Mouse (Mus musculus) heart, postnatal 0 days (tissue): Measurements from ENCODE around the gene 1600014C23Rik. TPM values are rescaled to one million over a fixed set of nuclear protein-coding genes. Genes with fewer than 3 reads are reported as not detected.
A peak's percentile ranks its signal among the peaks of the same experiment; 100 is the strongest.

Experiments used
- ATAC-seq: fragments of 200-750 bp; cut with Nextera tagmentation; 2 replicates; pipeline ENCODE4 v1.8.0; 2017; ENCODE audit warnings: low read depth, moderate number of reproducible peaks, moderate library complexity; ENCODE audit not compliant: insufficient read depth
- DNase-seq: peaks from one replicate; pipeline ENCODE4 v3.0.0-alpha.2; 2016; ENCODE audit warnings: low spot score
- H3K27ac ChIP-seq: fragments of 300-500 bp; sonication (generic); 2 replicates; pipeline ENCODE4 v1.5.1; 2014; ENCODE audit warnings: low read depth, mild to moderate bottlenecking
- H3K27me3 ChIP-seq: fragments of 300-500 bp; sonication (generic); 2 replicates; pipeline ENCODE4 v1.6.1; 2014; ENCODE audit warnings: low read length, mixed read lengths; ENCODE audit not compliant: control insufficient read depth, insufficient read depth
- H3K36me3 ChIP-seq: fragments of 300-500 bp; sonication (generic); replicated peaks from 2 replicates; pipeline ENCODE4 v1.6.1; 2014; ENCODE audit warnings: low read length, mixed read lengths; ENCODE audit not compliant: control insufficient read depth, insufficient read depth
- H3K4me1 ChIP-seq: fragments of 300-500 bp; sonication (generic); 2 replicates; pipeline ENCODE4 v1.6.1; 2014; ENCODE audit warnings: antibody characterized with exemption; ENCODE audit not compliant: control insufficient read depth, insufficient read depth
- H3K4me2 ChIP-seq: fragments of 300-500 bp; sonication (generic); 2 replicates; pipeline ENCODE4 v1.6.1; 2014; ENCODE audit warnings: low read depth, mild to moderate bottlenecking, low read length, moderate library complexity
- H3K4me3 ChIP-seq: fragments of 300-500 bp; sonication (generic); 2 replicates; pipeline ENCODE4 v1.5.1; 2014; ENCODE audit warnings: low read depth, low read length
- H3K9ac ChIP-seq: fragments of 300-500 bp; sonication (generic); replicated peaks from 2 replicates; pipeline ENCODE4 v1.6.1; 2014; ENCODE audit warnings: low read depth, low read length, mixed read lengths
- H3K9me3 ChIP-seq: fragments of 300-500 bp; sonication (generic); replicated peaks from 2 replicates; pipeline ENCODE4 v1.6.1; 2016; ENCODE audit warnings: low read length; ENCODE audit not compliant: control insufficient read depth
- CTCF ChIP-seq: IDR thresholded peaks from 2 replicates; pipeline ENCODE4 v1.5.1; 2016; ENCODE audit warnings: antibody characterized with exemption, control low read depth, low read depth
- EP300 ChIP-seq: IDR thresholded peaks from 2 replicates; pipeline ENCODE4 v1.6.1; 2016; ENCODE audit warnings: antibody characterized with exemption, low read depth
- WGBS: fragments of 180-500 bp; shearing (Covaris S2); extraction: QIAGEN DNeasy Blood & Tissue Kit; methylation state at CpG from one replicate; pipeline ENCODE4 v1.1.7; 2014; 5-methylcytosine and 5-hydroxymethylcytosine counted together
- polyA plus RNA-seq: library from polyadenylated mRNA; unstranded; fragments of >200 nt; fragmentation: Nextera tagmentation; extraction: Ambion mirVana; gene quantifications from 2 replicates; pipeline ENCODE4 v1.2.1, GENCODE M21; 2015
- total RNA-seq: library from RNA; depleted of rRNA; stranded (reverse); fragments of >200 nt; gene quantifications from 2 replicates; pipeline ENCODE4 v1.2.3, GENCODE M21; 2014; ENCODE audit warnings: low replicate concordance

The 1600014C23Rik gene
- total and polyA plus RNA-seq, 2 experiments from 2014 or later, result 0.25 TPM; not detected in 1

GRCm38 (mm10) chr17:45731172-45731864 lies 2.3 kb downstream of the 1600014C23Rik start:
- no peak overlapping the region for H3K9ac ChIP-seq
- DNase-seq (peak; percentile 77), ATAC-seq (peak; percentile 18; the same call in 1 of the 2 replicates)
- H3K4me3 ChIP-seq, result no peak overlapping the region
- no peak overlapping the region for H3K27ac ChIP-seq
- H3K9me3 ChIP-seq, result no peaks in the 10 kb centered on the region
- 25% methylated on average over 9 of the region's 9 CpGs for WGBS
- no peaks in the 10 kb centered on the region for H3K36me3 ChIP-seq
- H3K27me3 ChIP-seq, result 0 out of 2 replicates have a peak, but pooled peaks cover 6% of the 10 kb centered on the region
- TF ChIP-seq EP300 (no peak), CTCF (peak; percentile 93)
- H3K4me1 ChIP-seq, result peaks cover 36% of the 10 kb centered on the region
- no peak overlapping the region for H3K4me2 ChIP-seq

GRCm38 (mm10) chr17:45730696-45731095 lies 2.9 kb downstream of the 1600014C23Rik start:
- DNase-seq (no peak), ATAC-seq (no peak)
- Histone ChIP-seq H3K4me3 (no peak overlapping the region), H3K36me3 (no peaks in the 10 kb centered on the region), H3K4me2 (no peak overlapping the region), H3K4me1 (peaks cover 30% of the 10 kb centered on the region), H3K9ac (no peak overlapping the region), H3K27me3 (0 out of 2 replicates have a peak, but pooled peaks cover 6% of the 10 kb centered on the region), H3K27ac (no peak overlapping the region), H3K9me3 (no peaks in the 10 kb centered on the region)
- 91% methylated on average over 4 of the region's 4 CpGs for WGBS
- TF ChIP-seq CTCF (no peak), EP300 (no peak)

- 11% methylated on average over 10 of the region's 10 CpGs for WGBS
- Histone ChIP-seq H3K4me2 (no peak overlapping the region), H3K36me3 (no peaks in the 10 kb centered on the region), H3K4me3 (no peak overlapping the region), H3K9ac (0 out of 2 replicates have a peak overlapping the region, but pooled peaks have one; percentile 12), H3K27me3 (0 out of 2 replicates have a peak, but pooled peaks cover 6% of the 10 kb centered on the region), H3K9me3 (no peaks in the 10 kb centered on the region), H3K4me1 (peaks cover 20% of the 10 kb centered on the region), H3K27ac (0 out of 2 replicates have a peak overlapping the region, but pooled peaks have one; percentile 22)
- peak; percentile 62 for DNase-seq
- peak; percentile 66 for ATAC-seq
- TF ChIP-seq EP300 (peak; percentile 73; the same call in 1 of the 2 replicates), CTCF (no peak)
Observed at GRCm38 (mm10) chr17:45729387-45729786, 4.3 kb downstream of the 1600014C23Rik start.

- H3K9ac ChIP-seq, result no peak overlapping the region
- no peak overlapping the region for H3K27ac ChIP-seq
- H3K9me3 ChIP-seq, result no peaks in the 10 kb centered on the region
- no peak overlapping the region for H3K4me2 ChIP-seq
- no peak overlapping the region for H3K4me3 ChIP-seq
- no peaks in the 10 kb centered on the region for H3K36me3 ChIP-seq
- peaks cover 8% of the 10 kb centered on the region for H3K4me1 ChIP-seq
- ATAC-seq, result no peak
- no peak for DNase-seq
- H3K27me3 ChIP-seq, result 0 out of 2 replicates have a peak, but pooled peaks cover 6% of the 10 kb centered on the region
- WGBS, result 78% methylated on average over 8 of the region's 8 CpGs
- no peak for TF ChIP-seq CTCF
- TF ChIP-seq EP300, result no peak
Observed at GRCm38 (mm10) chr17:45727983-45728723, 5.5 kb downstream of the 1600014C23Rik start.

- H3K27me3 ChIP-seq, result 0 out of 2 replicates have a peak, but pooled peaks cover 3% of the 10 kb centered on the region
- ATAC-seq (no peak), DNase-seq (no peak)
- no peak overlapping the region for H3K4me3 ChIP-seq
- no peaks in the 10 kb centered on the region for H3K36me3 ChIP-seq
- no peak overlapping the region for H3K9ac ChIP-seq
- H3K4me1 ChIP-seq, result peaks cover 3% of the 10 kb centered on the region; the same call in 1 of the 2 replicates
- no peak overlapping the region for H3K4me2 ChIP-seq
- no peak overlapping the region for H3K27ac ChIP-seq
- no peak for TF ChIP-seq EP300
- no peak for TF ChIP-seq CTCF
- whole genome bisulfite sequencing, result 79% methylated on average over 2 of the region's 2 CpGs
- H3K9me3 ChIP-seq, result no peaks in the 10 kb centered on the region
Observed at GRCm38 (mm10) chr17:45727481-45727880, 6.2 kb downstream of the 1600014C23Rik start.
